Comparison of ENCODE assay signal across 26 mouse cellular contexts in genomic region chr7:99694424-99694823, GRCm38 (mm10). TPM values are rescaled to one million over a fixed set of nuclear protein-coding genes. Genes with fewer than 3 reads are reported as not detected.
DNase-seq lines count a peak whose midpoint lies in the region; ATAC-seq and TF ChIP-seq lines count a peak whose summit lies in the region.
"Not testable (repeated sequence)": the region's sequence is repeated elsewhere in the genome, so short reads cannot be mapped to it uniquely, and the experiment has no call there.
"Had no signal": no experiment of that assay in that cellular context is flagged by ENCODE, and none has a peak within 500 bp of the region (broad histone marks: within the 10 kb centered on the region; RNA-seq: fewer than 3 reads in every experiment).

No protein-coding gene starts in this region.

- peak; percentile 48 for ATAC-seq in lung, postnatal 0 days
- not testable (repeated sequence) for ATAC-seq in midbrain, embryonic 11.5 days (ENCODE audit: low FRiP score)

- H3K36me3 ChIP-seq in heart, adult 2 months (ENCODE audit: control insufficient read depth, insufficient read depth, low read length): peaks cover 15% of the 10 kb centered on the region
- H3K36me3 ChIP-seq in liver, adult 2 months (ENCODE audit: control insufficient read depth, insufficient read depth, low read length); lung, postnatal 0 days (ENCODE audit: insufficient read depth, low read length); midbrain, embryonic 11.5 days (ENCODE audit: control insufficient read depth, insufficient read depth, low read length): not testable (repeated sequence)

- DNase-seq in gastrocnemius, postnatal 25 days: peak; percentile 44
- DNase-seq in heart, adult 2 months: peak in 1 of 2 experiments; percentile 45
- peak; percentile 33 for DNase-seq in heart, postnatal 25 days (ENCODE audit: low spot score)
- peak; percentile 28 for DNase-seq in kidney, postnatal 14 days
- peak; percentile 93 for DNase-seq in liver, adult 2 months (ENCODE audit: extremely low read depth, low read depth, low spot score)
- not testable (repeated sequence) for DNase-seq in lung, postnatal 0 days (ENCODE audit: low spot score)
- DNase-seq in midbrain, embryonic 11.5 days (ENCODE audit: low spot score, missing footprints): peak; percentile 1

- not testable (repeated sequence) for H3K4me2 ChIP-seq in lung, postnatal 0 days (replicated peaks; ENCODE audit: low read depth, low read length); midbrain, embryonic 11.5 days

- H3K79me2 ChIP-seq in heart, adult 2 months (replicated peaks; ENCODE audit: control insufficient read depth, insufficient read depth, low read length); liver, adult 2 months (ENCODE audit: control insufficient read depth, insufficient read depth, low read length): not testable (repeated sequence)

- H3K9ac ChIP-seq in heart, adult 2 months (ENCODE audit: low read depth, low read length); lung, postnatal 0 days (replicated peaks; ENCODE audit: low read depth); midbrain, embryonic 11.5 days (ENCODE audit: low read length): not testable (repeated sequence)
- 0 out of 2 replicates have a peak overlapping the region, but pooled peaks have one; percentile 33 for H3K9ac ChIP-seq in liver, adult 2 months (ENCODE audit: low read depth, low read length)

- intact Hi-C loops in heart, adult 2 months (cut with DNase I); heart, postnatal 25 days (cut with DNase I): not testable (repeated sequence)

- H3K27ac ChIP-seq in heart, adult 2 months: peak overlapping the region; percentile 79
- H3K27ac ChIP-seq in liver, adult 2 months (replicated peaks; ENCODE audit: insufficient read depth, low read depth, low read length): peak overlapping the region; percentile 90
- not testable (repeated sequence) for H3K27ac ChIP-seq in lung, postnatal 0 days (ENCODE audit: low read length); midbrain, embryonic 11.5 days (ENCODE audit: low read depth, low read length)

- H3K4me3 ChIP-seq in heart, adult 2 months; lung, postnatal 0 days (ENCODE audit: low read depth, low read length); midbrain, embryonic 11.5 days (ENCODE audit: low read depth, low read length): not testable (repeated sequence)
- peak overlapping the region; percentile 12; the same call in 1 of the 2 replicates for H3K4me3 ChIP-seq in liver, adult 2 months (ENCODE audit: insufficient read depth, low read depth, low read length)

- peaks cover 42% of the 10 kb centered on the region for H3K4me1 ChIP-seq in heart, adult 2 months (ENCODE audit: control insufficient read depth, insufficient read depth, low read length)
- H3K4me1 ChIP-seq in liver, adult 2 months (ENCODE audit: control insufficient read depth, insufficient read depth, low read length): peaks cover 23% of the 10 kb centered on the region
- H3K4me1 ChIP-seq in lung, postnatal 0 days (ENCODE audit: insufficient read depth, low read depth, low read length); midbrain, embryonic 11.5 days (ENCODE audit: control insufficient read depth, insufficient read depth, low read length): not testable (repeated sequence)

- not testable (repeated sequence) for H3K27me3 ChIP-seq in heart, adult 2 months (ENCODE audit: control insufficient read depth, insufficient read depth, low read length); liver, adult 2 months (ENCODE audit: control insufficient read depth, insufficient read depth, low read length); lung, postnatal 0 days (replicated peaks; ENCODE audit: insufficient read depth, low read length); midbrain, embryonic 11.5 days (ENCODE audit: control insufficient read depth, insufficient read depth, low read length)

- not testable (repeated sequence) for TF ChIP-seq CTCF in heart, adult 2 months (IDR thresholded peaks at IDR 0.05); liver, adult 2 months (IDR thresholded peaks at IDR 0.05; ENCODE audit: low read depth, low read length); lung, postnatal 0 days (IDR thresholded peaks at IDR 0.05)

- not testable (repeated sequence) for H3K9me3 ChIP-seq in lung, postnatal 0 days (ENCODE audit: low read length); midbrain, embryonic 11.5 days (ENCODE audit: control insufficient read depth, low read length)

- TF ChIP-seq EP300 in heart, adult 2 months (IDR thresholded peaks at IDR 0.05; ENCODE audit: insufficient read depth, low read depth, low read length): 0 out of 2 replicates have a peak, but pooled peaks have one; percentile 31
- not testable (repeated sequence) for TF ChIP-seq EP300 in lung, postnatal 0 days (IDR thresholded peaks at IDR 0.05)

- TF ChIP-seq POLR2A in heart, adult 2 months (IDR thresholded peaks at IDR 0.05; ENCODE audit: insufficient read depth, low read depth, low read length): not testable (repeated sequence)
- TF ChIP-seq POLR2A in liver, adult 2 months (IDR thresholded peaks at IDR 0.05; ENCODE audit: extremely low read depth, insufficient read depth, low read length): 0 out of 2 replicates have a peak, but pooled peaks have one; percentile 30

- WGBS in heart, adult 2 months: 48% methylated on average over 5 of the region's 5 CpGs
- WGBS in liver, adult 2 months: 26% methylated on average over 5 of the region's 5 CpGs
- WGBS in lung, postnatal 0 days: 50% methylated on average over 5 of the region's 5 CpGs
- 89% methylated on average over 4 of the region's 5 CpGs for WGBS in midbrain, embryonic 11.5 days

RNA-seq across cellular contexts. Expression of gene Slco2b1, which starts 16.7 kb away (rescaled TPM):
- total RNA-seq in gastrocnemius, postnatal 25 days (2021): 1 to 10 TPM; 3.9 to 4.7 TPM
- total RNA-seq in heart, adult 2 months (2021): 10 to 100 TPM in 1 of 2 experiments, 1 to 10 TPM in 1; 8.5 to 10.1 TPM
- 11.7 and 14.4 TPM in 2 replicates for polyA plus RNA-seq in heart, adult 2 months (2012; rRNA removed)
- total RNA-seq in heart, postnatal 25 days (2021): 1 to 10 TPM; 7.2 to 8.1 TPM
- 107 and 115 TPM in 2 replicates for total RNA-seq in liver, adult 2 months (2014; rRNA removed)
- polyA plus RNA-seq in liver, adult 2 months (2012; rRNA removed): 134 and 139 TPM in 2 replicates
- 3.8 and 3.9 TPM in 2 replicates for polyA plus RNA-seq in lung, postnatal 0 days (2015; fragmentation: Nextera tagmentation; extraction: Ambion mirVana)
- 2.3 and 2.5 TPM in 2 replicates for polyA plus RNA-seq in midbrain, embryonic 11.5 days (2014; fragmentation: Nextera tagmentation; extraction: Ambion mirVana)
- total RNA-seq: MEL had no signal
- polyA plus RNA-seq: C2C12; erythroblast, embryonic 14.5 days had no signal

RNA-seq across cellular contexts. Expression of gene Olfr520, which starts 35.6 kb away (rescaled TPM):
- not detected for total RNA-seq in gastrocnemius, postnatal 25 days (2021)
- total RNA-seq in heart, adult 2 months (2021): not detected
- not detected in 2 replicates for polyA plus RNA-seq in heart, adult 2 months (2012; rRNA removed)
- total RNA-seq in heart, postnatal 25 days (2021): not detected
- not detected in 2 replicates for total RNA-seq in liver, adult 2 months (2014; rRNA removed)
- polyA plus RNA-seq in liver, adult 2 months (2012; rRNA removed): not detected in 2 replicates
- not detected in 2 replicates for polyA plus RNA-seq in lung, postnatal 0 days (2015; fragmentation: Nextera tagmentation; extraction: Ambion mirVana)
- not detected in 2 replicates for polyA plus RNA-seq in midbrain, embryonic 11.5 days (2014; fragmentation: Nextera tagmentation; extraction: Ambion mirVana)
- total RNA-seq: adrenal gland, adult 2 months; adrenal gland, postnatal 14 days; adrenal gland, postnatal 4 days; gastrocnemius, postnatal 10 days; MEL had no signal
- polyA plus RNA-seq: adrenal gland, adult 2 months; C2C12; CD4-positive, CD25-positive, alpha-beta regulatory T cell, adult 4 months; cortical plate, adult 2 months; embryonic facial prominence, embryonic 10.5 days; embryonic facial prominence, embryonic 13.5 days; erythroblast, embryonic 14.5 days; forebrain, embryonic 12.5 days; forebrain, embryonic 15.5 days; heart, embryonic 12.5 days; heart, embryonic 16.5 days; hindbrain, embryonic 10.5 days; hindbrain, embryonic 13.5 days; hindbrain, embryonic 16.5 days; intestine, embryonic 15.5 days had no signal
